Mouse (Mus musculus) heart, embryonic 15.5 days (tissue): Measurements from ENCODE around the gene Dapp1. TPM values are rescaled to one million over a fixed set of nuclear protein-coding genes. Genes with fewer than 3 reads are reported as not detected.

ENCODE experiments used
- ATAC-seq: fragments of 200-750 bp; cut with Nextera tagmentation; replicated peaks from 2 replicates; pipeline ENCODE4 v1.8.0; 2017; ENCODE audit warnings: low read depth, moderate TSS enrichment; ENCODE audit not compliant: insufficient number of reproducible peaks, insufficient read depth, low FRiP score
- H3K27ac ChIP-seq: fragments of 300-500 bp; sonication (generic); 2 replicates; pipeline ENCODE4 v1.5.1; 2015; ENCODE audit warnings: mild to moderate bottlenecking, inconsistent platforms
- H3K27me3 ChIP-seq: fragments of 300-500 bp; sonication (generic); 2 replicates; pipeline ENCODE4 v1.6.1; 2015; ENCODE audit warnings: inconsistent platforms
- H3K36me3 ChIP-seq: fragments of 300-500 bp; sonication (generic); 2 replicates; pipeline ENCODE4 v1.6.1; 2015; ENCODE audit warnings: mild to moderate bottlenecking, inconsistent platforms
- H3K4me1 ChIP-seq: fragments of 300-500 bp; sonication (generic); replicated peaks from 2 replicates; pipeline ENCODE4 v1.6.1; 2015; ENCODE audit warnings: inconsistent platforms
- H3K4me2 ChIP-seq: fragments of 300-500 bp; sonication (generic); 2 replicates; pipeline ENCODE4 v1.6.1; 2015; ENCODE audit warnings: inconsistent platforms, mild to moderate bottlenecking, moderate library complexity
- H3K4me3 ChIP-seq: fragments of 300-500 bp; sonication (generic); 2 replicates; pipeline ENCODE4 v1.5.1; 2015; ENCODE audit warnings: mild to moderate bottlenecking, inconsistent platforms
- H3K9ac ChIP-seq: fragments of 300-500 bp; sonication (generic); 2 replicates; pipeline ENCODE4 v1.6.1; 2015; ENCODE audit warnings: mild to moderate bottlenecking, inconsistent platforms
- H3K9me3 ChIP-seq: fragments of 300-500 bp; sonication (generic); replicated peaks from 2 replicates; pipeline ENCODE4 v1.6.1; 2016; ENCODE audit warnings: inconsistent platforms
- WGBS: fragments of 180-500 bp; shearing (Covaris S2); methylation state at CpG from one replicate; pipeline ENCODE4 v1.1.7; 2015; ENCODE audit warnings: mixed read lengths; 5-methylcytosine and 5-hydroxymethylcytosine counted together
- polyA plus RNA-seq: library from polyadenylated mRNA; unstranded; fragments of >200 nt; fragmentation: Nextera tagmentation; extraction: Ambion mirVana; gene quantifications from 2 replicates; pipeline ENCODE4 v1.2.1, GENCODE M21; 2015

Gene Dapp1
- polyA plus RNA-seq, 1 experiment from 2014 or later: 18.4 TPM

DNA sequence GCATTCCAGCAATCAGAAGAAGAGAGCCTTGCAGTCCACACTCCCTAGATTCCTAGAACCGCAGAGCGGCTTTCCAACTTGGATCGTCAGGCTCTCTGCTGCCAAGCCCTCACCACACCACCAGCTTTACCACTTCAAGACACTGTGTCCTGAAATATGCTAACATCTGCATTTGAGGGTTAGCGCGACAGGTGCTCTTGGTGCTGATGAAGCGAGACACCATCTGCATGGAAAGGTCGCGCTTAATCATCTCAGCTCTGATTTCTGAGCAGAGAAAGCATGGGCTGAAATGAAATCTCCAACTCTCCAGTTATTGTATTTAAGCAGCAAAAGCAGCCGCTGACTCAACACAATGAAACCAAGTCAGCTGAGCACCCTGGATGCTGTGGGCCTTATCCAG lies 8.1 kb upstream of the Dapp1 start:
- WGBS: 88% methylated on average over 9 of the region's 9 CpGs
- H3K9ac ChIP-seq: no peak overlapping the region

DNA sequence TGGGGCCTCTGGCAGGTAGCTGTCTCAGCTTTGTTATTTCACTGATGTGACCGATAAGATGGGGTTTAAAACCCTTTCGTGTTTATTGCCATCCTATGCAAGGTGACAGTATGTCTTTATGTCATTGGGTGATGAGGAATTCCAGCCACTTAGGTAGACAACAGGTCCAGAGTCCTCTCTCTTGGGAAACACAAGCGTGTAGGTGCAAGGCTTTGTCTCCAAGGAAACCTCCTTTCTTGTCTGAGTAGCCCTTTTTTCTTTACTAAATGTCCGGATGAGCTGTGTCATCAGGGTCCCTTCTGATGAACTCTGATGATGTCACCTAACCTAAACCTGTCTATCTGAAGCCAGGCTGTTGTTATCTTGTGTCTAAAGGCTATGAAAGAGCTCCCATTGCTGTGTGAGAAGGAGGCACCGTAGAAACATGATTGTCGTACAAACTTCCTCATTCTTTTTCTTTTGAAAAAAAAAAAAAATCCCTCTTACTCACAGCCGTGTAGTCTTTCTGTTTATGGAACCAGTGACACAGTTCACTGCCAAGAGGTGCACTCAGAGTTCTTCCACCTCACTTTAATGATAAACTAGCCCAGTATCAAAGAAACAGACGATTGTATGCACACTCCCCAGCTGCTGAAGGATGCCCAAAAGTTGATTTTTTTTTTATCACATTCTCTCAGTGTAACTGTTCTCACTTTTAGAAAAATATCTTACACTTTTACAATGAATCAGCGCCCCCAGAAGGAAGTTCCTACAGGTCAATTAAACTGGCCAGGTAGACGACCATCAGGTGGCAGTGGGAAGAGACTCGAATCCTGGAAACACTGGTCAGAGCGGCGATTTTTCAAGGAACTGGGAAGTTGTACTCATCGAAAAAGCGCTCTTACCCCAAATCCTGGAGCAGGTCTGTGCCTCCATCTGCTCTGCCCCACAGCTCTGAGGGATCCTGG lies 637 bp downstream of the Dapp1 start:
- Histone ChIP-seq H3K4me3 (peak overlapping the region; percentile 65), H3K27ac (peak overlapping the region; percentile 79), H3K27me3 (no peaks in the 10 kb centered on the region), H3K9ac (peak overlapping the region; percentile 72), H3K4me2 (peak overlapping the region; percentile 87), H3K4me1 (peaks cover 30% of the 10 kb centered on the region), H3K9me3 (no peaks in the 10 kb centered on the region), H3K36me3 (no peaks in the 10 kb centered on the region)
- WGBS: 15% methylated on average over 15 of the region's 15 CpGs
- peak; percentile 22; the same call in 1 of the 2 replicates for ATAC-seq

More for the DNA sequence above, 8.1 kb upstream of the Dapp1 start:
- peaks cover 11% of the 10 kb centered on the region for H3K4me1 ChIP-seq
- no peaks in the 10 kb centered on the region for H3K27me3 ChIP-seq
- no peaks in the 10 kb centered on the region for H3K36me3 ChIP-seq
- H3K4me3 ChIP-seq: no peak overlapping the region
- no peak overlapping the region for H3K27ac ChIP-seq
- H3K9me3 ChIP-seq: no peaks in the 10 kb centered on the region
- ATAC-seq: no peak
- no peak overlapping the region for H3K4me2 ChIP-seq

DNA sequence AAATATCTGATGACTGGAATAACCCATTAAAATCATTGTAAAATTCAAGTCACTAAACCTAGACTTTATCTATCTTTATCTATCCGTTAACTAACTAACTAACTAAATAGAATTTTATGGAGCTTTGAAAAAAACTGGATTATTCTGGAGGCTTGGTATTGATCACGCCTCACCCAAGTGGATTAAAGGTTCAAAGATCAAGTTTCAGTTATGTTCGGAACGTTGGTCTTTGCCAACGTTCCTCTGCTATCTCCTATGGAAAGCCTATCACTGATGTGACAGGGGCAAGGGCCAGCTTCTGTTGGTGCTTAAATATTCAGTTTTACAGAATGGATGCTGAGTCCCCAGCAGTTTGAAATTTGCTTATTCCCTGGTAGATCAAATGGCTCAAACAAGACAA lies 3.1 kb downstream of the Dapp1 start:
- 65% methylated on average over 5 of the region's 5 CpGs for WGBS
- no peak for ATAC-seq
- H3K36me3 ChIP-seq: no peaks in the 10 kb centered on the region

DNA sequence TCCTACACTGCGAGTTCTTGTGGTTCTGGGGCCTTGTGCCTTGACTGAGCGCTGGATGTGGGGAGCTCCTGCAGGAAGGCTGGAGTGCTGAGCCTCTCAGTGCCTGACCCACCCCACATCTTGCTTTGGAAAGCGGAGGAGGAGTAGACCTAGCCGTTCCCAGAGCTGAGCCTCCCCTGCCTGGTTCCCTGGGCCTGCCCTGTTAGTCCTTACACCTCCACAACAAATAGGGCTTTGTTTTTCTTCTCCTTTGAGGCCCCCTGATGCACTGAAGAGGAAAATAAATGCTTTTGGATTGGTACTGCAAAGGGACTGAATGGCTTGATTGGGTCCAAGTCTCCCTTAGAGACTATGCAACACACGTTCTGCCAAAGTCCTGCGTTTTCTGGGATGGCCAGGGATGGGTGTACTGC lies 3.7 kb downstream of the Dapp1 start:
- Histone ChIP-seq H3K4me1 (peaks cover 32% of the 10 kb centered on the region), H3K4me3 (no peak overlapping the region)

More for the DNA sequence above, 3.1 kb downstream of the Dapp1 start:
- Histone ChIP-seq H3K9ac (no peak overlapping the region), H3K4me1 (peaks cover 32% of the 10 kb centered on the region), H3K27me3 (no peaks in the 10 kb centered on the region), H3K27ac (no peak overlapping the region), H3K4me2 (no peak overlapping the region), H3K4me3 (no peak overlapping the region), H3K9me3 (no peaks in the 10 kb centered on the region)

DNA sequence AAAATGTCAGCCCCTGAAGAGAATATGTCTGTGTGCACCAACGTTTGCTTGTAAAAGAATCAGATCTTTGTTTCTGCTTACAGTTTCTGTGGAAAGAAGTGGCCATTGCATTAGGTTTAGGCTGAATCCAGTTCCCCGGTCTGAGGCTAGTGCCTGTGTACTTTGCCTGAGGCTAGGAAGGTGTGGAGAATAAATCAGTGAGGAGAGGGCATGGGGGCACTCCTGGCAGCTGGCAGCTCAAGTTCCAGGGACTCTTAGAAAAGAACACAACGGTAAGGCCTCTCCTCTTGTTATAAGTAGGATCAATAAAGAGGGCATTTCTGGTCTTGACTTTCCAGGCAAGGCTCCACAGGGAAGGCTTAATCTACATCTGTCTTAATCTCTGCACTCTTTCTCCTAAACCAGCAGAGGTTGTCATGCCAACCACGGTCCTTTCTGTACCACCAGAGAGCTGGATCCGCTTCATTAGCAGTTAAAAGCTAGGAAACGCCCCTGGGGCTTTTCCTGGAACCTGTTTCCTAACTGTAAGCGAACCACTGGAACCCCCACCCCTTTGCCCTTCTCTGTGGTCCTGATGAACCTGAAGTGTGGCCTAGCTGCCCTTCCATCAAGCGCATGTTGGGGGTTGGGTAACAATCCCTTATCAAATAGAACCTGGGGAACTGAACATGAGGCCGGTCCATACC lies 4.3 kb downstream of the Dapp1 start:
- 65% methylated on average over 9 of the region's 9 CpGs for WGBS
- Histone ChIP-seq H3K9ac (no peak overlapping the region), H3K4me3 (no peak overlapping the region), H3K27me3 (no peaks in the 10 kb centered on the region), H3K4me2 (no peak overlapping the region), H3K9me3 (no peaks in the 10 kb centered on the region), H3K4me1 (peaks cover 38% of the 10 kb centered on the region), H3K36me3 (no peaks in the 10 kb centered on the region), H3K27ac (no peak overlapping the region)
- ATAC-seq: no peak

More for the DNA sequence above, 3.7 kb downstream of the Dapp1 start:
- no peak overlapping the region for H3K27ac ChIP-seq
- no peaks in the 10 kb centered on the region for H3K36me3 ChIP-seq
- no peaks in the 10 kb centered on the region for H3K9me3 ChIP-seq
- H3K27me3 ChIP-seq: no peaks in the 10 kb centered on the region
- 60% methylated on average over 6 of the region's 6 CpGs for WGBS
- no peak overlapping the region for H3K4me2 ChIP-seq
- ATAC-seq: no peak
- H3K9ac ChIP-seq: no peak overlapping the region

DNA sequence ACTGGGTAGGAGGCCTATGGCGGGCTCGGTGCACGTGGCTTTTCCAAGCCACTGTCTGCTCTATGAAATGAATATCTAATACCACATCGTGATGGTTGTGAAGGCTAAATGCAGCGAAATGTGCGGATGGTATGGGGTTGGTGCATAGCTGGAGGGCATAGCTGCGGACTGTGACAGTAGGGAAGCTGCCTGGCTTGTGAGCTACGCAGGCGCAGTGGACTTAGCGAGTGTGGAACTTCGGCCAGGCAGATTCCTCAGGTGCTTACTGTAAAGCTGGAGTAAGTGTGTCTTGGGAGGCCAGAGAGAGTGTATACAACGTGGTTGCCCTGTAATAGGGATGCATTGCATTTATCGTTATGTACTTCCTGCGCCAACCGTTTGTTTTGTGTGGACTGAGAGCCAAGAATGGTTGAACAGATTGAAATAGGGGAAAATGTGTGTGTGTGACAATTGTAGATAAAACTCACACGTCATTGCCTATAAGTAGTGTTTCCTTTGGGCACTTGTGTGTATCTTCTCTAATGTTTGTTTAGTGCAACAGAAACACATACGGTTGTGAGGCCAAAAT lies 5.4 kb downstream of the Dapp1 start:
- Histone ChIP-seq H3K4me3 (no peak overlapping the region), H3K27me3 (no peaks in the 10 kb centered on the region), H3K9ac (no peak overlapping the region), H3K36me3 (no peaks in the 10 kb centered on the region), H3K4me2 (no peak overlapping the region), H3K9me3 (no peaks in the 10 kb centered on the region), H3K27ac (no peak overlapping the region), H3K4me1 (peaks cover 42% of the 10 kb centered on the region)
- WGBS: 83% methylated on average over 17 of the region's 17 CpGs
- no peak for ATAC-seq

DNA sequence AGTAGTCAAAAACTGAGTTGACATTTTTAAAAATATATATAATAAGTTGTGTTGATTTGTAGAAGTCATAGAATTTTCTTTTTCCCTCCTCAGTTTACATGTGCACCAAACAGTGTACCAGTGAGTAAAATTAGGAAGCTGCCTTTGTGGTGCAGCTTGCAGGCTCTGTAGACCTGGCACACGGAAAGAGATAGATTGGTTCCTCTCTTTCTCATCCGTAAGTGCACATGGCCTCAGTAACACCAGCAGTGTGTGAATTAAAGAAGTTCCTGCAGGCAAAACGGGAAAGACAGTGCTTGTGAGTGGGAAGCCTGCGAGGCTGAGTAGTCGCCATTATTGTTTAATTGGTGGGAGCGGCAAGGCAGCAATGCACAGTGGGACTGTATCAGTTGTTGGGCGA lies 5.9 kb downstream of the Dapp1 start:
- Histone ChIP-seq H3K27me3 (no peaks in the 10 kb centered on the region), H3K36me3 (no peaks in the 10 kb centered on the region), H3K9me3 (no peaks in the 10 kb centered on the region), H3K9ac (no peak overlapping the region), H3K27ac (no peak overlapping the region), H3K4me2 (no peak overlapping the region), H3K4me1 (peaks cover 38% of the 10 kb centered on the region), H3K4me3 (no peak overlapping the region)
- no peak for ATAC-seq
- WGBS: 88% methylated on average over 7 of the region's 7 CpGs

DNA sequence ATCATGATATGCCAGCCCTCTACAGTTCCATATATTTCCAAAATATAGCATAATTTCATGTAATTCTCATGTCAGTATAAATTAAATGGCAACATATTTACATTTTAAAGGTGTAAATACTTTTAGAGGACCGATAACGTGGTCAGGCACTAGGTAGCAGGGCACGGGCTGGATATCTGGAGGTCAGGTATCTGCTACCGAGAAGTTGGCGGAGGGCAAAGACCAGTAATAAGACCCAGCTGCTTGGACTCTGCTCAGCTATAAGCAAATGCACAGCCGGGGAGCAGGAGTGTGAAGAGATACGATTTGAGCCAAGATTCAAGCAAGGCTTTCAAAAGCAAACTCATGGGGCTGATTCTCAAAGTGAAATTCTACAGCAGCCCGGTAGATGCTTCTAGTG lies 7.0 kb downstream of the Dapp1 start:
- Histone ChIP-seq H3K4me2 (no peak overlapping the region), H3K9me3 (no peaks in the 10 kb centered on the region), H3K27me3 (no peaks in the 10 kb centered on the region), H3K9ac (no peak overlapping the region), H3K27ac (no peak overlapping the region), H3K4me1 (peaks cover 40% of the 10 kb centered on the region), H3K36me3 (no peaks in the 10 kb centered on the region), H3K4me3 (no peak overlapping the region)
- ATAC-seq: no peak
- WGBS: 65% methylated on average over 8 of the region's 8 CpGs

DNA sequence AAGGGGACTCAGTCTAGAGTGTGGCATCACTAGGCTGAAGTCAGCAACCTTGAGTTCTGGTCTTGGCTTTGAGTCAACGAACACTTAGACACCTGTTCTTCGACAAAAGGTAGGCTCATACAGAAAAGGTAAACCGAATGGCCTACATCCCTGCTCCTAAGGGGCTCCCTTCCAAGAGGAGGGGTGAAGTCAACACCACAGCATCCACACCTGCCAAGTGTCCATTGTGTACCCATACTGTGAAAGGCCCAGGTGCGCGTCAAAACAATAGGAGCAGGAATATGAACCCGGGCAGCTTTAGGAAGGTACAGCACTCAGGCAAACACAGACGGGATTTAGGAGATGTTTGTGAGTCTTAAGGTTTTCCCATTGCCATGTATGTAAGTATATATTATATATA lies 8.4 kb downstream of the Dapp1 start:
- no peak overlapping the region for H3K4me2 ChIP-seq
- no peaks in the 10 kb centered on the region for H3K9me3 ChIP-seq
- no peak overlapping the region for H3K9ac ChIP-seq
- H3K27ac ChIP-seq: no peak overlapping the region
- H3K36me3 ChIP-seq: no peaks in the 10 kb centered on the region
- 95% methylated on average over 7 of the region's 7 CpGs for WGBS
- H3K4me3 ChIP-seq: no peak overlapping the region
- ATAC-seq: no peak
- H3K27me3 ChIP-seq: no peaks in the 10 kb centered on the region
- H3K4me1 ChIP-seq: peaks cover 47% of the 10 kb centered on the region

DNA sequence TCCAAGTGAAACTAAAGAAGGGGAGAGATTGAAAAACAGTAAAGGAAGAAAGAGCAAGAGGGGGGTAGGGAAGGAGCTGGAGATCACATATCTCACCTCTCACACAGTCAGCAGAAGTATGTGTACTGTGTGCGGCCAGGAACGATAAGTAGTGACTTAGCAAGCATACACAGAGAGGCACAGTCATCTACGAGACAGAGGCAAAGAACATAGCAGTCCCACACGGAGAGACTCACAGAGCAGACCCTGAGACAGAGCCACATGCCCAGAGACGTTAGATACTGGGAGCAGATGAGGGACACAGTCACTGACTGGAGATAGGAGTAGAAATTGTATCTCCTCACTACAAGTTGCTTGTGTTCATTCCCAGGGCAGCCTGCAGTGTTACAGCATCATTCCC lies 9.1 kb downstream of the Dapp1 start:
- H3K36me3 ChIP-seq: no peaks in the 10 kb centered on the region
- H3K27ac ChIP-seq: 0 out of 2 replicates have a peak overlapping the region, but pooled peaks have one; percentile 29
- H3K4me1 ChIP-seq: peaks cover 48% of the 10 kb centered on the region
- no peak overlapping the region for H3K4me2 ChIP-seq
- H3K27me3 ChIP-seq: no peaks in the 10 kb centered on the region
- 32% methylated on average over 5 of the region's 5 CpGs for WGBS
- H3K9ac ChIP-seq: no peak overlapping the region
- H3K9me3 ChIP-seq: no peaks in the 10 kb centered on the region
- ATAC-seq: no peak
- no peak overlapping the region for H3K4me3 ChIP-seq

DNA sequence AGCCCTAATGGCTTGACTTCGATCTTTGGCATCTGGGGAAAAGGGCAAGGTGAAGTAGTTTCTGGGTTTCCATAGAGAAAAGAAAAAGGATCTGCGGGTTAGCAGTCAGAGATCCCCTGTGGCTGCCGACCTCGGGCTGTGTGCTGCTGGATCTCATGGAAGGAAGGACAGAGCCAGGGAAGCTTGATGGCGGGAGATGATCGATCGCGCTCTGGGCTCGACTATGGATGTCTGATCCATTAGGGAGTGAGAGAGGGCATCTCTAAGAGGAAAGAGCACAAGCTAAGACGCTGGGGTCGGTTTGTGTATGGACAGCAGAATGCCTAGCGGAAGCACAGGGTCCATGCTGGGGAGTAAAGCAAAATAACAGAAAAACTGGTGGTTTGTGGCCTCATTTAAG lies 11.4 kb downstream of the Dapp1 start:
- Histone ChIP-seq H3K4me2 (no peak overlapping the region), H3K27ac (peak overlapping the region; percentile 50), H3K36me3 (0 out of 2 replicates have a peak, but pooled peaks cover 1% of the 10 kb centered on the region), H3K4me3 (no peak overlapping the region), H3K9me3 (no peaks in the 10 kb centered on the region), H3K4me1 (peaks cover 42% of the 10 kb centered on the region), H3K9ac (no peak overlapping the region), H3K27me3 (no peaks in the 10 kb centered on the region)
- 57% methylated on average over 12 of the region's 12 CpGs for WGBS
- ATAC-seq: no peak
